Mouse (Mus musculus) kidney, adult 2 months (tissue): ENCODE data around the gene Kif2c.

Experiments used
- CTCF ChIP-seq: fragments of 200-500 bp; conservative IDR thresholded peaks from 2 replicates; pipeline ENCODE4 v1.5.1; 2011; ENCODE audit warnings: low read depth, mild to moderate bottlenecking, control low read depth, low read length, moderate library complexity, mixed read lengths; ENCODE audit not compliant: insufficient read depth, insufficient read length
- POLR2A ChIP-seq: fragments of 200-500 bp; IDR thresholded peaks from one replicate; pipeline ENCODE4 v1.6.1; 2011; ENCODE audit warnings: low read depth, low read length, control low read depth

- TF ChIP-seq CTCF (no peak), POLR2A (no peak)
These were observed 38.5 kb upstream of the Kif2c start for GRCm38 (mm10) chr4:117220741-117221515.
